Mouse (Mus musculus): ENCODE results near the gene Stxbp4.

- TF ChIP-seq CTCF (conservative IDR thresholded peaks at IDR 0.05; ENCODE audit: insufficient read depth, insufficient read length, low read depth, low read length) = no peak
- TF ChIP-seq POLR2A (IDR thresholded peaks at IDR 0.05; ENCODE audit: low read depth, low read length) = no peak
Measured at GRCm38 (mm10) chr11:90667325-90667724, 29.4 kb upstream of the Stxbp4 start.

Data from kidney, adult 2 months (tissue).